Mouse (Mus musculus) embryo, embryonic 11 days (tissue): ENCODE data around the gene Bcl11b.
A peak's percentile ranks its signal among the peaks of the same experiment; 100 is the strongest.

Experiments
- DNase-seq: peaks from one replicate; pipeline ENCODE4 v3.0.0-alpha.2; 2015

Gene Bcl11b

GRCm38 (mm10) chr12:107997901-107998300, 5.5 kb downstream of the Bcl11b start:
- no peak for DNase-seq

DNA sequence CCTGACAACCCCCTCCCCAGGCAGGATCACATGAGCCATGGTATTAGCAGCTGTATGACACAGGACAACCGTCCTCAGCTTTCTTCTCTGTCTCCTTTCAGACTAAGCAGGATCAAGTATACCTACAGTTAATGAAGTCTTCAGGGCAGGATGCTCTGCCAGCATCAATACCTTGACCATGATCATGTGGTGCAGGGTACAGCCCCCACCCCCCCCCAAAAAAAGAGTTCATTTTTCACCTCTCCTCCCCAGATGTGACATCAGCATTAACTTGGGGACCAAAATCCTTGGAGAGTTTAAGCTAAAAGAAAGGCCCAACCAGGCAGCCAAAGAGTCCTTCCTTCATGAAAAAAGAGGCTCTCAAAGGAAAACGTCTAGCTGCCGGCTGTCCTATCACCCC, 6.2 kb downstream of the Bcl11b start:
- DNase-seq, result no peak

GRCm38 (mm10) chr12:107996773-107997172, 6.6 kb downstream of the Bcl11b start:
- no peak for DNase-seq

DNA sequence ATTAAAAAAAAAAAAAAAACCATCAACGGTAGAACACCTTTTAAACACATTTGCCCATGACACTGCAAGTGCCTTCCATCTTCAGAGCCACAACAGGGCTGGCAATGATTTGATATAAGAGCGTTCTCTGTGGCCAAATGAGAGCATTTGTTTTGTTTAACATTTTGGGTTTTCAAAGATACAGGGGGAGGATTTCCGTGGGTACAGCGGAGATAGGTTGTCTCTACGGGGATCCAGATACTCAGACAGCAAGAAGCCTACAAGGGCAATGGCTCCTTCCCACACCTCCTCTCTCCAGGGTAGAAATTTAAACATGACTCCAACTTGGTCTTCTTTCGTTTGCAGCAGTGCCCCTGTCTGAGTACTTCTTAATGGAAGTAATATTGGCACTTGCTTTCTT, 7.2 kb downstream of the Bcl11b start:
- DNase-seq, result no peak

DNA sequence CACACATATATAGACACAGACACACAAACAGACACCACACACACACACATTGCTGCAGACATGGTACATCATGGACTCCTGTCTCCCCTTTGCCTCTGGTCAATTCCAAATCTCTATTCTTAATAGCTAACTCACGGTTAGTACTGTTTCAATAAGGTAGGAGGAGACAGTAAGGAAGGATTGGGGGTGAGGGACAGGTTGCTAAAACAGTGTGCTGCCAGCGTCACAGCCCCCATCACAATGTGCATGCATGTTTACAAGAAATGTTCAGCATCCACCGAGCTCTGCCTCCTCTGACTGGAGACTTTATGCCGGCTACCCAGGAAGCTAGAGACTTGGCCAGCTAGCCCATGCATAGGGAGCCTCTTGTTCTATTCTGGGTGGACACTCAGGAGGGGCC, 9.0 kb downstream of the Bcl11b start:
- DNase-seq, result no peak

DNA sequence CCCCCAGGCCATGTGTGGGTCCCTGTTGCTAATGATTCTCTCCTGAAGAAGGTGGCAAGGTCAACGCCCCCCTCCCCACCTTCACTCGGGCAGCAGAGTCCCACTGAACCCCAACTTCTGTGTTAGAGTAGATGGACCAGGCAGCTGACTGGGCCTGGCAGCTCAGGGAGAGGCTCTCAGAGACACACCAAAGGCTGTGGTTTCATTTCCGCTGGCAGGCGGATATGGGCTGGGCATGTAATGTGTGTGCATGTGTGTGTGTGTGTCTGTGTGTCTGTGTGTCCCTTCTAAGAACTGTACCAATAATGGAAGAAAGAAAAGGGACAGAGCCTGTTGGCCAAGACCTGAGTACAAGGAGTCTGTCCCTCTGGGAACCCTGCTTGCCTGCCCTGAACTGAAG, 10.4 kb downstream of the Bcl11b start:
- no peak for DNase-seq

- no peak for DNase-seq
Observed at GRCm38 (mm10) chr12:107991191-107991590, 12.2 kb downstream of the Bcl11b start.

DNA sequence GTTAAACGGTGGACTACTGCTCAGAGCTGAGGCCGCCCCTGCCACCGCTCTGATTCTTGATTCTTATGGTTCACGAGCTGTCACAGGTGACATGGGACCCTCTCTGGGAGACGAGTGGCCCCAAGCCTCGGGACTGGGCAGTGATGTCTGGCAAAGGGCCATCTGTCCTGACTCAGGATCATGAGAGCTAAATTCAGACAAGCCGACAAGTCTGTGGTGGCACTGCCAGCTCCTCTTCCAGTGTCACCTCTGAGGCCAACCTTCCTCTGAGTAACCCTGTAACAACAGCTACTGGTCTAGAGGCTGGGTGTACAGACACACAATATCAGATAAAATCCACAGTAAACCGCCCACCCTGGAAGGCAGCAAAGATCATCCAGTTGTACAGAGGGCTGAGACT, 20.2 kb downstream of the Bcl11b start:
- no peak for DNase-seq

GRCm38 (mm10) chr12:107982306-107982705, 21.1 kb downstream of the Bcl11b start:
- DNase-seq, result no peak

GRCm38 (mm10) chr12:107981231-107981630, 22.2 kb downstream of the Bcl11b start:
- no peak for DNase-seq

DNA sequence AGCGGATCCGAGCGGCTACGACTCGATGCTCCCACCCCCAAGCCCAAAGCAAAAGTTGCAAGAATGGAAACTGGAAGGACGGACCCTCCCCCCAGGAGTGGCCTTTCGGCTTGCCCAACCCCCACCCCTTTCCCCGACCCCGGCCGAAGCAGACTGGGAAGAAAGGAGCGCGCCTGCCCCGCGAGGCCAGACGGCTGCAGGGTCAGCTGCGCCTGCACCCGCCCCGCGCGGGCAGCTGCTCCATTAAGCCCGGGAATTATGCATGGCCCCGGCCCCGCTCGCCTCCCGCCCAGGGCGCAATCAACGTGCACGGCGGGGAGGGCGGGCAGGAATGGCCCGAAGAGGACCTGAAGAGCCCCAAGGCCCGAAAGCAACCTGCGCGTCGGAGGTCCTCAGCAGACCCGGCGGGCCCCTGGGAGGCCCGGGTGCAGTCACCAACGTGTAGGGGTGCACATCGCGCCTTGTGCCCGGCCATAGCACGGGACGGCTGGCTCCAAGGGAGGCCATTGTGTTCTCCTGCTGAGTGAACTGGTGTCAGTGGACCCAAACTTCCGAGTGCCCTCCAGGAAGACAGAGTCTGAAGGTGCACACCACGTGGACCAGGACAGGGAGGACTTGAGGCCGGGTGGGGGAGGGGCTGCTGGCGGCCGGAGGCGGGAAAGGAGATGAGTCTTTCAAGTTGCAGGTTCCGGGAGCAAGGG, 23.0 kb downstream of the Bcl11b start:
- peak; percentile 90 for DNase-seq

GRCm38 (mm10) chr12:107979710-107980260, 23.6 kb downstream of the Bcl11b start:
- DNase-seq, result peak; percentile 92

DNA sequence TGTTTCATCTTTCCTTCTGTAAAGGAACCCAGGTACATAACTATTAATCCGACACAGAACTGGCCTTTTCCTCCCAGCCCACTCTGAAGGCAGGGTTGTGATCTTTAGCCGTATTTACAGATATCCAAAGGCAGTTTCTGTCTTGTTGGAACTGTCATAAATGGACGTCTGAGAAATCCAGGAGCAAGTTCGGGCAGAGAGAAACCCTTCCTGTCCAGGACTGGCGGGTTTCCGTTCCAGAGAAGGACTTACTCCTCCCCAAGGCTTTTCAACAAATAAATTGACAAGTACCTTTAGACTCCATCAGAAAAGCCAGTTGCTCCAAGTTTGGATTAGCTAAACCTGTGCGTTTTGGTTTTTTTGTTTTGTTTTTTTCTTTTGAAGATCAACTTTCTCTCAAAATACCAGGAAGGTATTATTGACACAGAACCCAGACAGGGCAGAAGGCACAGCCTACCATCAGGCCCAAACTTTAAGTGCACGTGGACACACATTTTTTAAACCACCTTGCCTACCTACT, 24.6 kb downstream of the Bcl11b start:
- no peak for DNase-seq

GRCm38 (mm10) chr12:107978063-107978462, 25.3 kb downstream of the Bcl11b start:
- no peak for DNase-seq

DNA sequence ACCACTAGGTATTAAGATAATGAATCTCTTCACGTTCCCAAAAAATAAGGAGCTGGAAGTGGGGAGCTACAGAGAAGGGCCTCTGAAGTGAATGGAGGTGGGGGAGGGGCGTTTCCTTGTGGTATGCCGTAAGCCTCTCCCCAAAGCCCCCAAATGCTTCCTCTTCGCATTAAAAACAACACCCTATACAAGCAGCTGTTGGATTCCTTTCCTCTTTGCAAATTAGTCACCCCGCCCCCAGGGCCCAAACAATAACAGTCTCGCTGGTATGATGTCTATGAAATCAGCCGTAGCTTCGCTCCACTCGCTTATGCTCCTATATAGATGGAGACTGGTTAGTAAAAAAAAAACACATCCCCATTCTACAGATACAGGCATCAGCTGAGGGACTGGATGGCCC, 25.9 kb downstream of the Bcl11b start:
- peak; percentile 65 for DNase-seq

GRCm38 (mm10) chr12:107977086-107977485, 26.3 kb downstream of the Bcl11b start:
- no peak for DNase-seq

GRCm38 (mm10) chr12:107976571-107977001, 26.8 kb downstream of the Bcl11b start:
- no peak for DNase-seq

GRCm38 (mm10) chr12:107975897-107976570, 27.4 kb downstream of the Bcl11b start:
- no peak for DNase-seq

- no peak for DNase-seq
Observed at GRCm38 (mm10) chr12:107975479-107975896, 27.9 kb downstream of the Bcl11b start.

DNA sequence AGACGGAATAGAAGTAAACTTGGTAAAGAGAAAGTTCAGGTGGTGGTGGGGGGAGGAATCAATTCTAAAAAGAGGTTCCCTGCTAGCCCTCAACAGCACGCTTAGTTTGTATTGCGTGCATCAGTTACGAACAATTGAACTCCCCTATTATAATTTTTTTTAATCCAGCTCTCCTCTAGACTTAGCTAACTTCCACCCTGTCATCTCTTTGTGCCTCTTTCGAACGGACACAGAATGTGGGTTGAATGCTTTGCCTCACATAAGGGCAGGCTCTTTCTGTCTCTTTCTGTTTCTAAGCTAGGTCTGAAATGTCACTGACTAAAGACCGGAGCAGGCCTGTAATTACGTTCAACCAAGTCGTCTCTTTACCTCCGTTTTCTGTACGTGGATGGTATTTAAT, 28.9 kb downstream of the Bcl11b start:
- no peak for DNase-seq

- no peak for DNase-seq
Observed at GRCm38 (mm10) chr12:107973556-107974140, 29.8 kb downstream of the Bcl11b start.

GRCm38 (mm10) chr12:107971081-107971780, 32.2 kb downstream of the Bcl11b start:
- no peak for DNase-seq

DNA sequence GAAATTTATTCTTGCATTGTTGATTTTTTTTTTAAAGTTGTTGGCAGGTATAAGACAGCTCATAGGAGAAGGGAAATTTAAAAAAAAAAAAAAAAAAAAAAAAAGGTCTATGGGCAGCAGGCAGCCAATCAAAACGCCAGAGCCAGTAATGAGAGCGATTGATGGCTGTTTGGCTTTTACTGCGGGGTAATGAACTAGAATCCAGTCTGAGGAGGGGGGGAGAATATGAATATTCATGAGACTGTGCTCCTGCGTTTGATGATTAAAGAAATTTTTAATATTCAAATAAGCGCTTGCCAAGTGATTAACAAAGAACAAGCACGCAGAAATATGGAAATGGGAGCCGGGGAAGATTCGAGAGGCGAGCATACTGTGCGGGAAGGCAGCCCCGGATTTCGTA, 32.8 kb downstream of the Bcl11b start:
- no peak for DNase-seq
